8 mouse cellular contexts compared by ENCODE assay signal in genomic region chr7:137313904-137314691, GRCm38 (mm10). TPM values are rescaled to one million over a fixed set of nuclear protein-coding genes. Genes with fewer than 3 reads are reported as not detected.
DNase-seq lines count a peak whose midpoint lies in the region; ATAC-seq and TF ChIP-seq lines count a peak whose summit lies in the region.

Ebf3 (minus strand) TSS chr7:137314445.

- H3K36me3 ChIP-seq in embryonic facial prominence, embryonic 12.5 days = no peaks in the 10 kb centered on the region
- no peaks in the 10 kb centered on the region for H3K36me3 ChIP-seq in heart, embryonic 13.5 days
- no peaks in the 10 kb centered on the region for H3K36me3 ChIP-seq in kidney, postnatal 0 days (ENCODE audit: insufficient read depth, low read length)

- peak within 1 kb of the TSS; percentile 83 for H3K4me3 ChIP-seq in embryonic facial prominence, embryonic 12.5 days
- peak within 1 kb of the TSS; percentile 62 for H3K4me3 ChIP-seq in heart, embryonic 13.5 days
- H3K4me3 ChIP-seq in kidney, postnatal 0 days (replicated peaks; ENCODE audit: low read depth, low read length) = peak within 1 kb of the TSS; percentile 50

- peak; percentile 95 for DNase-seq in left cerebral cortex, postnatal 4 days
- no peak for DNase-seq in left cerebral cortex, adult 18-20 months (ENCODE audit: low spot score in 2 of 2)
- DNase-seq in kidney, postnatal 0 days (ENCODE audit: low spot score) = peak; percentile 93
- peak; percentile 82 to 87 for DNase-seq in lung, postnatal 4 days
- peak; percentile 27 to 40 for DNase-seq in spleen, postnatal 36 days (ENCODE audit: low spot score in 2 of 2)
- DNase-seq in frontal cortex, adult 2 months (ENCODE audit: extremely low spot score in 1 of 2, low spot score in 1 of 2) = no peak

- peak; percentile 80 for ATAC-seq in embryonic facial prominence, embryonic 12.5 days (ENCODE audit: insufficient number of reproducible peaks, insufficient read depth, low FRiP score, low TSS enrichment)
- ATAC-seq in heart, embryonic 13.5 days (ENCODE audit: extremely low read depth, insufficient number of reproducible peaks, low FRiP score, low TSS enrichment) = peak; percentile 71; the same call in 1 of the 2 replicates
- peak; percentile 71 for ATAC-seq in kidney, postnatal 0 days (replicated peaks; ENCODE audit: low FRiP score, low read depth)

- H3K4me2 ChIP-seq in embryonic facial prominence, embryonic 12.5 days (replicated peaks) = peak within 1 kb of the TSS; percentile 70
- H3K4me2 ChIP-seq in heart, embryonic 13.5 days = peak within 1 kb of the TSS; percentile 96
- H3K4me2 ChIP-seq in kidney, postnatal 0 days (ENCODE audit: low read length) = peak within 1 kb of the TSS; percentile 95

- H3K9ac ChIP-seq in embryonic facial prominence, embryonic 12.5 days = peak within 1 kb of the TSS; percentile 98
- H3K9ac ChIP-seq in heart, embryonic 13.5 days = peak within 1 kb of the TSS; percentile 87
- peak within 1 kb of the TSS; percentile 56; the same call in 1 of the 2 replicates for H3K9ac ChIP-seq in kidney, postnatal 0 days (ENCODE audit: low read depth, low read length)

- H3K27ac ChIP-seq in embryonic facial prominence, embryonic 12.5 days = peak within 1 kb of the TSS; percentile 94
- peak within 1 kb of the TSS; percentile 13 for H3K27ac ChIP-seq in heart, embryonic 13.5 days (replicated peaks)
- H3K27ac ChIP-seq in kidney, postnatal 0 days = no peak within 1 kb of the TSS

- no peaks in the 10 kb centered on the region for H3K9me3 ChIP-seq in embryonic facial prominence, embryonic 12.5 days
- H3K9me3 ChIP-seq in heart, embryonic 13.5 days = no peaks in the 10 kb centered on the region
- no peaks in the 10 kb centered on the region for H3K9me3 ChIP-seq in kidney, postnatal 0 days (replicated peaks; ENCODE audit: low read length)

- peaks cover 40% of the 10 kb centered on the region for H3K4me1 ChIP-seq in embryonic facial prominence, embryonic 12.5 days
- peaks cover 59% of the 10 kb centered on the region for H3K4me1 ChIP-seq in heart, embryonic 13.5 days
- H3K4me1 ChIP-seq in kidney, postnatal 0 days (replicated peaks; ENCODE audit: insufficient read depth, low read length) = peaks cover 26% of the 10 kb centered on the region

- H3K27me3 ChIP-seq in embryonic facial prominence, embryonic 12.5 days = peaks cover 40% of the 10 kb centered on the region
- H3K27me3 ChIP-seq in heart, embryonic 13.5 days (replicated peaks) = peaks cover 96% of the 10 kb centered on the region
- H3K27me3 ChIP-seq in kidney, postnatal 0 days (ENCODE audit: insufficient read depth, low read length) = peaks cover 80% of the 10 kb centered on the region

- WGBS in embryonic facial prominence, embryonic 12.5 days = under 1% methylated on average over 111 of the region's 127 CpGs
- under 1% methylated on average over 115 of the region's 127 CpGs for WGBS in heart, embryonic 13.5 days
- WGBS in kidney, postnatal 0 days = 2% methylated on average over 100 of the region's 127 CpGs

- intact Hi-C loops in left cerebral cortex, postnatal 4 days (cut with DNase I) = loop anchor here (10.0 kb wide), 1 partner anchor 109 kb away; no protein-coding TSS in a partner anchor

- no peak for TF ChIP-seq CTCF in kidney, postnatal 0 days (IDR thresholded peaks at IDR 0.05; ENCODE audit: low read depth)

RNA-seq across cellular contexts. Expression of gene Ebf3, which starts in this region (rescaled TPM):
- 1 to 10 TPM; 2.1 to 2.7 TPM for total RNA-seq in left cerebral cortex, postnatal 4 days (2021)
- total RNA-seq in left cerebral cortex, adult 18-20 months (2021) = under 1 TPM; 0.30 to 0.63 TPM
- polyA plus RNA-seq in embryonic facial prominence, embryonic 12.5 days (2016; fragmentation: Nextera tagmentation; extraction: Ambion mirVana) = 15.5 and 21.1 TPM in 2 replicates
- 0.52 and 0.60 TPM in 2 replicates for polyA plus RNA-seq in heart, embryonic 13.5 days (2015; fragmentation: Nextera tagmentation; extraction: Ambion mirVana)
- polyA plus RNA-seq in kidney, postnatal 0 days (2015; fragmentation: Nextera tagmentation; extraction: Ambion mirVana) = 0.22 and 0.30 TPM in 2 replicates
- 1.1 TPM in 2 replicates for polyA plus RNA-seq in frontal cortex, adult 2 months (2012; rRNA removed)

Comparison
In these comparisons a context has a peak if more than half of its experiments do, and no peak if none do; other contexts are left out.
1. DNase-seq: peak in left cerebral cortex, postnatal 4 days (single experiment), lung, postnatal 4 days (2 of 2) and spleen, postnatal 36 days (2 of 2); none in left cerebral cortex, adult 18-20 months (0 of 2) and frontal cortex, adult 2 months (0 of 2).
2. Peak in ATAC-seq, H3K4me3 ChIP-seq, H3K27ac ChIP-seq, H3K9ac ChIP-seq and H3K4me2 ChIP-seq in heart, embryonic 13.5 days; RNA of the gene not detected or under 1 TPM.
3. Peak in DNase-seq, ATAC-seq, H3K4me3 ChIP-seq, H3K9ac ChIP-seq and H3K4me2 ChIP-seq in kidney, postnatal 0 days; RNA of the gene not detected or under 1 TPM.
4. Peak in every context shown above with its lines, with median percentiles within 50 percentile points of each other: ATAC-seq, H3K4me2 ChIP-seq, H3K4me3 ChIP-seq and H3K9ac ChIP-seq.